Mouse (Mus musculus): ENCODE data around the gene Slc29a1.

Gene Slc29a1

GRCm38 (mm10) chr17:45591701-45592605 is 7.5 kb downstream of the Slc29a1 start:
- in situ Hi-C loops (cut with MboI, MseI) = loop anchor here in 1 of 2 experiments (10.0 kb wide), 1 partner anchor 1623 kb away; no protein-coding TSS in a partner anchor

GRCm38 (mm10) chr17:45590410-45590809 is 9.0 kb downstream of the Slc29a1 start:
- in situ Hi-C loops (cut with MboI, MseI) = loop anchor here in 1 of 2 experiments (10.0 kb wide), 1 partner anchor 1624 kb away; no protein-coding TSS in a partner anchor

GRCm38 (mm10) chr17:45589844-45590243 is 9.6 kb downstream of the Slc29a1 start:
- in situ Hi-C loops (cut with MboI, MseI) = loop anchor here in 1 of 2 experiments (5.0 to 10.0 kb wide), 2 partner anchors 47 to 1625 kb away; no protein-coding TSS in a partner anchor

GRCm38 (mm10) chr17:45589236-45589635 is 10.2 kb downstream of the Slc29a1 start:
- in situ Hi-C loops (cut with MboI, MseI) = loop anchor here in 1 of 2 experiments (5.0 kb wide), 1 partner anchor 48 kb away; no protein-coding TSS in a partner anchor

GRCm38 (mm10) chr17:45588370-45588769 is 11.0 kb downstream of the Slc29a1 start:
- in situ Hi-C loops (cut with MboI, MseI) = loop anchor here in 1 of 2 experiments (5.0 kb wide), 1 partner anchor 49 kb away; no protein-coding TSS in a partner anchor

- in situ Hi-C loops (cut with MboI, MseI) = loop anchor here in 1 of 2 experiments (5.0 kb wide), 1 partner anchor 51 kb away; no protein-coding TSS in a partner anchor
Observed at GRCm38 (mm10) chr17:45586449-45586837, 13.0 kb downstream of the Slc29a1 start.

- in situ Hi-C loops (cut with MboI, MseI) = loop anchor here in 1 of 2 experiments (5.0 kb wide), 1 partner anchor 51 kb away; no protein-coding TSS in a partner anchor
Observed at GRCm38 (mm10) chr17:45585725-45586448, 13.5 kb downstream of the Slc29a1 start.

GRCm38 (mm10) chr17:45584939-45585678 is 14.3 kb downstream of the Slc29a1 start:
- in situ Hi-C loops (cut with MboI, MseI) = loop anchor here (5.0 kb wide), 2 partner anchors 42 to 52 kb away; no protein-coding TSS in a partner anchor

- in situ Hi-C loops (cut with MboI, MseI) = loop anchor here in 1 of 2 experiments (5.0 kb wide), 1 partner anchor 43 kb away; no protein-coding TSS in a partner anchor
Observed at GRCm38 (mm10) chr17:45584096-45584896, 15.1 kb downstream of the Slc29a1 start.

- in situ Hi-C loops (cut with MboI, MseI) = loop anchor here in 1 of 2 experiments (5.0 kb wide), 1 partner anchor 44 kb away; no protein-coding TSS in a partner anchor
Observed at GRCm38 (mm10) chr17:45582715-45583355, 16.6 kb downstream of the Slc29a1 start.

GRCm38 (mm10) chr17:45582188-45582587 is 17.2 kb downstream of the Slc29a1 start:
- in situ Hi-C loops (cut with MboI, MseI) = loop anchor here in 1 of 2 experiments (5.0 kb wide), 1 partner anchor 45 kb away; no protein-coding TSS in a partner anchor

GRCm38 (mm10) chr17:45581567-45581983 is 17.8 kb downstream of the Slc29a1 start:
- in situ Hi-C loops (cut with MboI, MseI) = loop anchor here in 1 of 2 experiments (5.0 kb wide), 1 partner anchor 46 kb away; no protein-coding TSS in a partner anchor

GRCm38 (mm10) chr17:45580958-45581477 is 18.4 kb downstream of the Slc29a1 start:
- in situ Hi-C loops (cut with MboI, MseI) = loop anchor here in 1 of 2 experiments (5.0 kb wide), 1 partner anchor 46 kb away; no protein-coding TSS in a partner anchor

- in situ Hi-C loops (cut with MboI, MseI) = loop anchor here in 1 of 2 experiments (5.0 kb wide), 1 partner anchor 578 kb away; no protein-coding TSS in a partner anchor
Observed at GRCm38 (mm10) chr17:45579554-45579953, 19.9 kb downstream of the Slc29a1 start.

- in situ Hi-C loops (cut with MboI, MseI) = loop anchor here in 1 of 2 experiments (5.0 kb wide), 1 partner anchor 578 kb away; no protein-coding TSS in a partner anchor
Observed at GRCm38 (mm10) chr17:45578843-45579242, 20.6 kb downstream of the Slc29a1 start.

GRCm38 (mm10) chr17:45578242-45578641 is 21.2 kb downstream of the Slc29a1 start:
- in situ Hi-C loops (cut with MboI, MseI) = loop anchor here in 1 of 2 experiments (5.0 kb wide), 1 partner anchor 579 kb away; no protein-coding TSS in a partner anchor

- in situ Hi-C loops (cut with MboI, MseI) = loop anchor here in 1 of 2 experiments (5.0 kb wide), 1 partner anchor 582 kb away; no protein-coding TSS in a partner anchor
Observed at GRCm38 (mm10) chr17:45575123-45575897, 24.1 kb downstream of the Slc29a1 start.

Data from T-helper 17 cell (primary cell).